Mouse (Mus musculus): ENCODE results near the gene Pepd. TPM values are rescaled to one million over a fixed set of nuclear protein-coding genes. Genes with fewer than 3 reads are reported as not detected.
A peak's percentile ranks its signal among the peaks of the same experiment; 100 is the strongest.

Pepd gene
- polyA plus RNA-seq, 1 experiment = 82.1 TPM

- Histone ChIP-seq H3ac (ENCODE audit: control insufficient read depth, insufficient read length) (no peak overlapping the region), H3K4me3 (no peak overlapping the region), H3K4me2 (ENCODE audit: low read depth) (no peak overlapping the region), H3K79me2 (ENCODE audit: control insufficient read depth, insufficient read depth) (peaks cover 78% of the 10 kb centered on the region), H3K27me3 (ENCODE audit: control insufficient read depth, insufficient read depth, insufficient read length) (no peaks in the 10 kb centered on the region), H3K36me3 (ENCODE audit: control insufficient read depth, insufficient read depth) (peaks cover 39% of the 10 kb centered on the region)
- TF ChIP-seq MYOD1 (IDR thresholded peaks at IDR 0.05; ENCODE audit: control insufficient read depth in 1 of 3, insufficient read length in 2 of 3, low read depth in 2 of 3) (no peak), SRF (IDR thresholded peaks at IDR 0.05; ENCODE audit: control insufficient read depth, insufficient read length, low read depth) (no peak), TCF12 (IDR thresholded peaks at IDR 0.05; ENCODE audit: insufficient read depth, poor library complexity, severe bottlenecking) (no peak), REST (IDR thresholded peaks at IDR 0.05; ENCODE audit: insufficient read depth, insufficient read length) (no peak), USF1 (IDR thresholded peaks at IDR 0.05; ENCODE audit: low read depth) (no peak)
Observed at GRCm38 (mm10) chr7:35053161-35053560, 141.0 kb downstream of the Pepd start.

- H3K27me3 ChIP-seq (ENCODE audit: control insufficient read depth, insufficient read depth, insufficient read length) = no peaks in the 10 kb centered on the region
- H3ac ChIP-seq (ENCODE audit: control insufficient read depth, insufficient read length) = no peak overlapping the region
- TF ChIP-seq MAX (IDR thresholded peaks at IDR 0.05; ENCODE audit: low read depth) (no peak), MYOD1 (IDR thresholded peaks at IDR 0.05; ENCODE audit: control insufficient read depth in 1 of 3, insufficient read length in 2 of 3, low read depth in 2 of 3) (no peak), USF1 (IDR thresholded peaks at IDR 0.05; ENCODE audit: low read depth) (no peak), TCF12 (IDR thresholded peaks at IDR 0.05; ENCODE audit: insufficient read depth, poor library complexity, severe bottlenecking) (no peak), E2F4 (IDR thresholded peaks at IDR 0.05; ENCODE audit: insufficient read depth) (no peak), MYOG (IDR thresholded peaks at IDR 0.05; ENCODE audit: control insufficient read depth in 1 of 3, insufficient read depth in 1 of 3, insufficient read length in 2 of 3, low read depth in 2 of 3) (no peak), SRF (IDR thresholded peaks at IDR 0.05; ENCODE audit: control insufficient read depth, insufficient read length, low read depth) (no peak), REST (IDR thresholded peaks at IDR 0.05; ENCODE audit: insufficient read depth, insufficient read length) (no peak)
- peaks cover 30% of the 10 kb centered on the region for H3K36me3 ChIP-seq (ENCODE audit: control insufficient read depth, insufficient read depth)
- peak overlapping the region; percentile 79 for H3K4me2 ChIP-seq (ENCODE audit: low read depth)
- H3K79me2 ChIP-seq (ENCODE audit: control insufficient read depth, insufficient read depth) = peaks cover 67% of the 10 kb centered on the region
- H3K4me3 ChIP-seq = peak overlapping the region; percentile 95
Observed at GRCm38 (mm10) chr7:35054286-35054685, 142.1 kb downstream of the Pepd start.

- Histone ChIP-seq H3K36me3 (ENCODE audit: control insufficient read depth, insufficient read depth) (peaks cover 22% of the 10 kb centered on the region), H3K79me2 (ENCODE audit: control insufficient read depth, insufficient read depth) (peaks cover 58% of the 10 kb centered on the region), H3K4me3 (peak overlapping the region; percentile 95), H3K27me3 (ENCODE audit: control insufficient read depth, insufficient read depth, insufficient read length) (no peaks in the 10 kb centered on the region), H3ac (ENCODE audit: control insufficient read depth, insufficient read length) (peak overlapping the region; percentile 99), H3K4me2 (ENCODE audit: low read depth) (peak overlapping the region; percentile 79)
- peak; percentile 47; the same call in 1 of the 2 replicates for TF ChIP-seq CEBPB (IDR thresholded peaks at IDR 0.05; ENCODE audit: insufficient read depth, poor library complexity, severe bottlenecking)
- TF ChIP-seq SRF (IDR thresholded peaks at IDR 0.05; ENCODE audit: control insufficient read depth, insufficient read length, low read depth) = no peak
Observed at GRCm38 (mm10) chr7:35054977-35055618, 142.9 kb downstream of the Pepd start.

- H3K4me3 ChIP-seq = peak overlapping the region; percentile 95
- peak in 1 of 3 experiments; percentile 27 for TF ChIP-seq MYOG (IDR thresholded peaks at IDR 0.05; ENCODE audit: control insufficient read depth in 1 of 3, insufficient read depth in 1 of 3, insufficient read length in 2 of 3, low read depth in 2 of 3)
- TF ChIP-seq POLR2A (IDR thresholded peaks at IDR 0.05; ENCODE audit: insufficient read length, low read depth) = peak; percentile 49
- peak; percentile 63 for TF ChIP-seq POLR2AphosphoS2 (IDR thresholded peaks at IDR 0.05; ENCODE audit: insufficient read length, low read depth)
- peak; percentile 88 for TF ChIP-seq CEBPB (IDR thresholded peaks at IDR 0.05; ENCODE audit: insufficient read depth, poor library complexity, severe bottlenecking)
- TF ChIP-seq REST (IDR thresholded peaks at IDR 0.05; ENCODE audit: insufficient read depth, insufficient read length) = no peak
- no peak for TF ChIP-seq USF1 (IDR thresholded peaks at IDR 0.05; ENCODE audit: low read depth)
- H3K36me3 ChIP-seq (ENCODE audit: control insufficient read depth, insufficient read depth) = peaks cover 15% of the 10 kb centered on the region
- no peaks in the 10 kb centered on the region for H3K27me3 ChIP-seq (ENCODE audit: control insufficient read depth, insufficient read depth, insufficient read length)
- peaks cover 51% of the 10 kb centered on the region for H3K79me2 ChIP-seq (ENCODE audit: control insufficient read depth, insufficient read depth)
- H3ac ChIP-seq (ENCODE audit: control insufficient read depth, insufficient read length) = peak overlapping the region; percentile 99
- H3K4me2 ChIP-seq (ENCODE audit: low read depth) = peak overlapping the region; percentile 79
Observed at GRCm38 (mm10) chr7:35055619-35056435, 143.6 kb downstream of the Pepd start.

- Histone ChIP-seq H3K79me2 (ENCODE audit: control insufficient read depth, insufficient read depth) (peaks cover 45% of the 10 kb centered on the region), H3ac (ENCODE audit: control insufficient read depth, insufficient read length) (peak within 1 kb of the TSS; percentile 99), H3K27me3 (ENCODE audit: control insufficient read depth, insufficient read depth, insufficient read length) (no peaks in the 10 kb centered on the region), H3K4me3 (peak within 1 kb of the TSS; percentile 95), H3K4me2 (ENCODE audit: low read depth) (peak within 1 kb of the TSS; percentile 88), H3K36me3 (ENCODE audit: control insufficient read depth, insufficient read depth) (peaks cover 13% of the 10 kb centered on the region)
- TF ChIP-seq CEBPB (IDR thresholded peaks at IDR 0.05; ENCODE audit: insufficient read depth, poor library complexity, severe bottlenecking) = no peak
- peak; percentile 43 for TF ChIP-seq SRF (IDR thresholded peaks at IDR 0.05; ENCODE audit: control insufficient read depth, insufficient read length, low read depth)
- peak in 1 of 3 experiments; percentile 3 for TF ChIP-seq MYOD1 (IDR thresholded peaks at IDR 0.05; ENCODE audit: control insufficient read depth in 1 of 3, insufficient read length in 2 of 3, low read depth in 2 of 3)
- TF ChIP-seq TCF3 (IDR thresholded peaks at IDR 0.05; ENCODE audit: insufficient read length, low read depth) = no peak
- peak; percentile 82 for TF ChIP-seq POLR2A (IDR thresholded peaks at IDR 0.05; ENCODE audit: insufficient read length, low read depth)
- no peak for TF ChIP-seq USF1 (IDR thresholded peaks at IDR 0.05; ENCODE audit: low read depth)
- peak; percentile 89 for TF ChIP-seq POLR2AphosphoS2 (IDR thresholded peaks at IDR 0.05; ENCODE audit: insufficient read length, low read depth)
- TF ChIP-seq REST (IDR thresholded peaks at IDR 0.05; ENCODE audit: insufficient read depth, insufficient read length) = no peak
- TF ChIP-seq E2F4 (IDR thresholded peaks at IDR 0.05; ENCODE audit: insufficient read depth) = peak; percentile 19
- peak in 1 of 3 experiments; percentile 22 for TF ChIP-seq MYOG (IDR thresholded peaks at IDR 0.05; ENCODE audit: control insufficient read depth in 1 of 3, insufficient read depth in 1 of 3, insufficient read length in 2 of 3, low read depth in 2 of 3)
- TF ChIP-seq TCF12 (IDR thresholded peaks at IDR 0.05; ENCODE audit: insufficient read depth, poor library complexity, severe bottlenecking) = no peak
Observed at GRCm38 (mm10) chr7:35056436-35056864, 144.3 kb downstream of the Pepd start, which contains the start of gene Cebpg. Gene Cebpg, minus strand, starts transcription at chr7:35056573.

Data from myocyte (in vitro differentiated cells).